Mouse (Mus musculus): ENCODE data around the gene Kars.

Kars gene

GRCm38 (mm10) chr8:111978147-111978546, 33.0 kb downstream of the Kars start:
- DNase-seq (ENCODE audit: low spot score) = no peak

GRCm38 (mm10) chr8:111976326-111976725, 34.8 kb downstream of the Kars start:
- no peak for DNase-seq (ENCODE audit: low spot score)

- no peak for DNase-seq (ENCODE audit: low spot score)
Observed at GRCm38 (mm10) chr8:111975706-111976105, 35.4 kb downstream of the Kars start.

GRCm38 (mm10) chr8:111974138-111974537, 37.0 kb downstream of the Kars start:
- DNase-seq (ENCODE audit: low spot score) = no peak

GRCm38 (mm10) chr8:111968991-111969390, 42.1 kb downstream of the Kars start:
- DNase-seq (ENCODE audit: low spot score) = no peak

- DNase-seq (ENCODE audit: low spot score) = no peak
Observed at GRCm38 (mm10) chr8:111968541-111968940, 42.6 kb downstream of the Kars start.

- DNase-seq (ENCODE audit: low spot score) = no peak
Observed at GRCm38 (mm10) chr8:111967246-111967870, 43.8 kb downstream of the Kars start.

- DNase-seq (ENCODE audit: low spot score) = no peak
Observed at GRCm38 (mm10) chr8:111964849-111965561, 46.1 kb downstream of the Kars start.

GRCm38 (mm10) chr8:111964351-111964750, 46.8 kb downstream of the Kars start:
- no peak for DNase-seq (ENCODE audit: low spot score)

- no peak for DNase-seq (ENCODE audit: low spot score)
Observed at GRCm38 (mm10) chr8:111963546-111963945, 47.6 kb downstream of the Kars start.

GRCm38 (mm10) chr8:111963091-111963490, 48.0 kb downstream of the Kars start:
- no peak for DNase-seq (ENCODE audit: low spot score)

GRCm38 (mm10) chr8:111962589-111962988, 48.5 kb downstream of the Kars start:
- no peak for DNase-seq (ENCODE audit: low spot score)

- no peak for DNase-seq (ENCODE audit: low spot score)
Observed at GRCm38 (mm10) chr8:111961330-111961729, 49.8 kb downstream of the Kars start.

- DNase-seq (ENCODE audit: low spot score) = no peak
Observed at GRCm38 (mm10) chr8:111960591-111961321, 50.4 kb downstream of the Kars start.

GRCm38 (mm10) chr8:111957231-111957630, 53.9 kb downstream of the Kars start:
- no peak for DNase-seq (ENCODE audit: low spot score)

- no peak for DNase-seq (ENCODE audit: low spot score)
Observed at GRCm38 (mm10) chr8:111955879-111956278, 55.2 kb downstream of the Kars start.

GRCm38 (mm10) chr8:111954844-111955594, 56.1 kb downstream of the Kars start:
- DNase-seq (ENCODE audit: low spot score) = no peak

- no peak for DNase-seq (ENCODE audit: low spot score)
Observed at GRCm38 (mm10) chr8:111951936-111952335, 59.2 kb downstream of the Kars start.

GRCm38 (mm10) chr8:111951317-111951716, 59.8 kb downstream of the Kars start:
- no peak for DNase-seq (ENCODE audit: low spot score)

- DNase-seq (ENCODE audit: low spot score) = no peak
Observed at GRCm38 (mm10) chr8:111950846-111951245, 60.3 kb downstream of the Kars start.

GRCm38 (mm10) chr8:111947954-111948353, 63.2 kb downstream of the Kars start:
- no peak for DNase-seq (ENCODE audit: low spot score)

GRCm38 (mm10) chr8:111947144-111947543, 64.0 kb downstream of the Kars start:
- no peak for DNase-seq (ENCODE audit: low spot score)

Data from c-Kit-positive CD71-positive TER-119-positive erythroid progenitor cells, embryonic 14.5 days (primary cell).